Mouse (Mus musculus) liver, embryonic 15.5 days (tissue): ENCODE data around the gene Hfe2. TPM values are rescaled to one million over a fixed set of nuclear protein-coding genes. Genes with fewer than 3 reads are reported as not detected.
A peak's percentile ranks its signal among the peaks of the same experiment; 100 is the strongest.

ENCODE experiments used
- ATAC-seq: fragments of 200-750 bp; cut with Nextera tagmentation; 2 replicates; pipeline ENCODE4 v1.8.0; 2017; ENCODE audit warnings: moderate number of reproducible peaks, mild to moderate bottlenecking, moderate library complexity; ENCODE audit not compliant: insufficient read depth
- H3K27ac ChIP-seq: fragments of 300-500 bp; sonication (generic); replicated peaks from 2 replicates; pipeline ENCODE4 v1.5.1; 2015; ENCODE audit warnings: mild to moderate bottlenecking, inconsistent platforms
- H3K27me3 ChIP-seq: fragments of 300-500 bp; sonication (generic); 2 replicates; pipeline ENCODE4 v1.6.1; 2015; ENCODE audit warnings: mild to moderate bottlenecking, inconsistent platforms
- H3K36me3 ChIP-seq: fragments of 300-500 bp; sonication (generic); replicated peaks from 2 replicates; pipeline ENCODE4 v1.6.1; 2015; ENCODE audit warnings: moderate library complexity, mild to moderate bottlenecking, inconsistent platforms
- H3K4me1 ChIP-seq: fragments of 300-500 bp; sonication (generic); replicated peaks from 2 replicates; pipeline ENCODE4 v1.6.1; 2015; ENCODE audit warnings: inconsistent platforms
- H3K4me2 ChIP-seq: fragments of 300-500 bp; sonication (generic); 2 replicates; pipeline ENCODE4 v1.6.1; 2015; ENCODE audit warnings: moderate library complexity, mild to moderate bottlenecking, inconsistent platforms
- H3K4me3 ChIP-seq: fragments of 300-500 bp; sonication (generic); replicated peaks from 2 replicates; pipeline ENCODE4 v1.5.1; 2015; ENCODE audit warnings: mild to moderate bottlenecking, inconsistent platforms
- H3K9ac ChIP-seq: fragments of 300-500 bp; sonication (generic); 2 replicates; pipeline ENCODE4 v1.6.1; 2015; ENCODE audit warnings: moderate library complexity, mild to moderate bottlenecking, inconsistent platforms
- H3K9me3 ChIP-seq: fragments of 300-500 bp; sonication (generic); replicated peaks from 2 replicates; pipeline ENCODE4 v1.6.1; 2016; ENCODE audit warnings: inconsistent platforms
- WGBS: fragments of 180-500 bp; shearing (Covaris S2); methylation state at CpG from one replicate; pipeline ENCODE4 v1.1.7; 2015; ENCODE audit warnings: mixed read lengths; ENCODE audit not compliant: insufficient replicate concordance; 5-methylcytosine and 5-hydroxymethylcytosine counted together
- polyA plus RNA-seq: library from polyadenylated mRNA; unstranded; fragments of >200 nt; fragmentation: Nextera tagmentation; extraction: Ambion mirVana; gene quantifications from 2 replicates; pipeline ENCODE4 v1.2.1, GENCODE M21; 2015

Hfe2 gene
- polyA plus RNA-seq, 1 experiment from 2014 or later = 7.1 TPM

- no peak for ATAC-seq
- Histone ChIP-seq H3K9ac (no peak overlapping the region), H3K4me2 (no peak overlapping the region), H3K4me3 (no peak overlapping the region), H3K27ac (no peak overlapping the region), H3K27me3 (peaks cover 52% of the 10 kb centered on the region), H3K36me3 (no peaks in the 10 kb centered on the region), H3K4me1 (peaks cover 5% of the 10 kb centered on the region; the same call in 1 of the 2 replicates), H3K9me3 (no peaks in the 10 kb centered on the region)
- 46% methylated on average over 7 of the region's 7 CpGs for WGBS
These were observed 7.1 kb downstream of the Hfe2 start for GRCm38 (mm10) chr3:96532050-96532449.

DNA sequence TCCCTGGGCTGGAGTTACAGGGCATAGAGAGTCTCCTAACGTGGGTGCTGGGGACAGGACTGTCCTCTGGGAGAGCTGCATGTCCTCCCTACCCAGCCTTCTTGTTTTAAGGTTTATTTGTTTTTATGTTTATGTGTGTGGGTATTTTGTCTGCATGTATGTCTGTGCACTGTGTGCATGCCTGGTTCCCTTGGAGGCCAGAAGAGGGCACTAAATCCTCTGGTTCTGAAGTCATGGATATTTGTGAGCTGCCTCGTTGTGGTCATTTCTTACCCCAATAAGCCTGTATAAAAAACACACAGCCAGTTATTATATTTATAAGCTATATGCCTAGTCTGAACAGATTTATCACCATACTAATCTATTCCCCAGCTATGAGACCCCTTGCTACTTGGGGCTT is 9.3 kb downstream of the Hfe2 start:
- ATAC-seq = no peak

DNA sequence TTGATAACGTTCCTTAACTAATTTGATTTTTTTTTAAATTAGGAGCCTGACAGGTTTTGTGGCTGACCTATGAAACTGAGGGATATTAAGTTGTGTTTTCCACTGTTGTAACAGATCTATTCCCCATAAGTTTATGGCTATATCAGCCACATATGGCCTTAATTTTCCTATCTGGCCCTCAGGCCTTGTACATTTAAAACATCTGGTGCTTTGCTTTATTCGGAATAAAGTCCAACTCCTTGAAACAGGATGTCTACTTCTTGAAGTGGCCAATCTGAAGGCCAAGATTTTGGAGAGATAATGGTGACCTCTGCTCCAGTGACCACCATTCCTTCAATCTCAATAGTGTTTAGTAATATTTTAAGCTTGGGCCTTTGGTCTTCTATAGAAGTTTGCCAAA is 14.3 kb downstream of the Hfe2 start:
- Histone ChIP-seq H3K9ac (no peak overlapping the region), H3K27me3 (peaks cover 20% of the 10 kb centered on the region), H3K9me3 (no peaks in the 10 kb centered on the region), H3K36me3 (no peaks in the 10 kb centered on the region), H3K27ac (no peak overlapping the region), H3K4me1 (no peaks in the 10 kb centered on the region), H3K4me2 (no peak overlapping the region), H3K4me3 (no peak overlapping the region)
- 68% methylated on average over 2 of the region's 2 CpGs for WGBS
- ATAC-seq = no peak

More for the DNA sequence above, 9.3 kb downstream of the Hfe2 start:
- H3K4me3 ChIP-seq = no peak overlapping the region
- no peak overlapping the region for H3K27ac ChIP-seq
- no peaks in the 10 kb centered on the region for H3K9me3 ChIP-seq
- WGBS = 39% methylated on average over 2 of the region's 2 CpGs
- H3K36me3 ChIP-seq = no peaks in the 10 kb centered on the region
- H3K9ac ChIP-seq = no peak overlapping the region
- peaks cover 32% of the 10 kb centered on the region for H3K27me3 ChIP-seq
- no peak overlapping the region for H3K4me2 ChIP-seq
- H3K4me1 ChIP-seq = no peaks in the 10 kb centered on the region

DNA sequence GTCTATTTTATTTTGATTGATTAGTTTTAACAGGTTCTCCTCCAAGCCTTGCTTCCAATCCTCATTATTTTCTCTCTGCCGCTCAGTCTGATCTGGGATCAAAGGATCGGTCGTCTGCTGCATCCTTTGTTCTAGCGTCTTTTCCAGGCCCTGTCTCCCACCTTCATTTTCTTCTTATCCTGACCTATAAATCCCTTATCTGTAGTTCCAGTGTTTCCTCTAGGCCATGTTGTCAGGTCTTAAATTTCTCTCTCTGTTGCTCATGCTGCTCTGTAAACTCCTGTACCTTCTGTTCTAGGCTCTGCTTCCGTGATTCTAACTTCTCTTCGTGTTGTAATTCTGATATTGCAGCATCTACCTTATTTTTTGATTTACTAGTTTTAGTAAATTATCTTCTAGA is 15.8 kb downstream of the Hfe2 start:
- H3K4me2 ChIP-seq = no peak overlapping the region
- no peak overlapping the region for H3K9ac ChIP-seq
- no peak overlapping the region for H3K4me3 ChIP-seq
- no peaks in the 10 kb centered on the region for H3K4me1 ChIP-seq
- no peak overlapping the region for H3K27ac ChIP-seq
- H3K9me3 ChIP-seq = no peaks in the 10 kb centered on the region
- ATAC-seq = no peak
- H3K27me3 ChIP-seq = peaks cover 22% of the 10 kb centered on the region
- H3K36me3 ChIP-seq = no peaks in the 10 kb centered on the region
- WGBS = 36% methylated on average over 6 of the region's 6 CpGs

GRCm38 (mm10) chr3:96541328-96542078 is 16.5 kb downstream of the Hfe2 start:
- no peak; the same call in 1 of the 2 replicates for ATAC-seq
- no peaks in the 10 kb centered on the region for H3K9me3 ChIP-seq
- no peak overlapping the region for H3K27ac ChIP-seq
- no peak overlapping the region for H3K4me3 ChIP-seq
- no peak overlapping the region for H3K4me2 ChIP-seq
- H3K27me3 ChIP-seq = peaks cover 26% of the 10 kb centered on the region
- H3K4me1 ChIP-seq = no peaks in the 10 kb centered on the region
- H3K9ac ChIP-seq = no peak overlapping the region
- no peaks in the 10 kb centered on the region for H3K36me3 ChIP-seq
- 27% methylated on average over 14 of the region's 14 CpGs for WGBS

GRCm38 (mm10) chr3:96542554-96542953 is 17.6 kb downstream of the Hfe2 start:
- H3K36me3 ChIP-seq = no peaks in the 10 kb centered on the region
- no peak overlapping the region for H3K4me2 ChIP-seq
- WGBS = 65% methylated on average over 8 of the region's 8 CpGs
- no peaks in the 10 kb centered on the region for H3K4me1 ChIP-seq
- no peaks in the 10 kb centered on the region for H3K9me3 ChIP-seq
- H3K4me3 ChIP-seq = no peak overlapping the region
- H3K27me3 ChIP-seq = peaks cover 20% of the 10 kb centered on the region
- ATAC-seq = no peak
- no peak overlapping the region for H3K9ac ChIP-seq
- no peak overlapping the region for H3K27ac ChIP-seq

- H3K4me1 ChIP-seq = no peaks in the 10 kb centered on the region
- no peak overlapping the region for H3K9ac ChIP-seq
- H3K4me2 ChIP-seq = no peak overlapping the region
- ATAC-seq = no peak
- H3K27ac ChIP-seq = no peak overlapping the region
- WGBS = 66% methylated on average over 11 of the region's 11 CpGs
- H3K27me3 ChIP-seq = peaks cover 20% of the 10 kb centered on the region
- H3K4me3 ChIP-seq = no peak overlapping the region
- no peaks in the 10 kb centered on the region for H3K9me3 ChIP-seq
- H3K36me3 ChIP-seq = no peaks in the 10 kb centered on the region
These were observed 18.4 kb downstream of the Hfe2 start for GRCm38 (mm10) chr3:96543345-96543744.

DNA sequence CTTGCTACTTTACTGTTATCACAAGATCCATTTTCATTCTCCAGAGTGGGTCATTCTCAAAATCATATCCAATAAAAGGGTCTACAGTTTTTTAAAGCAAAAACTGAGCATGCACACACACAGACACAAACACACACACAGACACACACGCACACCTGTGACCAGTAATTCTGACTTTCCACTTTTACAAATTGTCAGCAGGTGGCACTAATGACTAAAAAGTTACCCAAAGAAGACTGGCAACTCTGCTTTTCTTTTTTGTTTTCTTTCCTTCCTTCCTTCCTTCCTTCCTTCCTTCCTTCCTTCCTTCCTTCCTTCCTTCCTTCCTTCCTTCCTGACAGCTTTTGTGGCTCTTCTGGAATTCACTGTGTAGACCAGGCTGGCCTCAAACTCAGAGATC is 20.6 kb downstream of the Hfe2 start:
- Histone ChIP-seq H3K27ac (no peak overlapping the region), H3K36me3 (no peaks in the 10 kb centered on the region), H3K9me3 (no peaks in the 10 kb centered on the region), H3K9ac (no peak overlapping the region), H3K4me1 (no peaks in the 10 kb centered on the region), H3K27me3 (peaks cover 20% of the 10 kb centered on the region), H3K4me2 (no peak overlapping the region), H3K4me3 (no peak overlapping the region)
- no peak for ATAC-seq
- 36% methylated on average over 1 of the region's 1 CpGs for WGBS

GRCm38 (mm10) chr3:96546880-96547279 is 21.9 kb downstream of the Hfe2 start:
- Histone ChIP-seq H3K27me3 (peaks cover 20% of the 10 kb centered on the region), H3K9me3 (no peaks in the 10 kb centered on the region), H3K27ac (no peak overlapping the region), H3K36me3 (no peaks in the 10 kb centered on the region), H3K4me3 (no peak overlapping the region), H3K4me2 (no peak overlapping the region), H3K9ac (no peak overlapping the region), H3K4me1 (peaks cover 6% of the 10 kb centered on the region; the same call in 1 of the 2 replicates)
- 41% methylated on average over 4 of the region's 4 CpGs for WGBS
- ATAC-seq = no peak

- Histone ChIP-seq H3K27ac (no peak overlapping the region), H3K4me1 (peaks cover 7% of the 10 kb centered on the region; the same call in 1 of the 2 replicates), H3K4me3 (no peak overlapping the region), H3K9ac (no peak overlapping the region), H3K36me3 (no peaks in the 10 kb centered on the region), H3K4me2 (peak overlapping the region; percentile 35; the same call in 1 of the 2 replicates), H3K27me3 (peaks cover 20% of the 10 kb centered on the region), H3K9me3 (no peaks in the 10 kb centered on the region)
- WGBS = 12% methylated on average over 14 of the region's 14 CpGs
- ATAC-seq = no peak
These were observed 22.5 kb downstream of the Hfe2 start for GRCm38 (mm10) chr3:96547389-96547960.

- Histone ChIP-seq H3K27ac (no peak overlapping the region), H3K27me3 (peaks cover 10% of the 10 kb centered on the region; the same call in 1 of the 2 replicates), H3K36me3 (no peaks in the 10 kb centered on the region), H3K9me3 (no peaks in the 10 kb centered on the region), H3K4me1 (peaks cover 10% of the 10 kb centered on the region; the same call in 1 of the 2 replicates), H3K4me3 (no peak overlapping the region), H3K4me2 (no peak overlapping the region), H3K9ac (no peak overlapping the region)
- ATAC-seq = no peak
- 71% methylated on average over 7 of the region's 7 CpGs for WGBS
These were observed 23.9 kb downstream of the Hfe2 start for GRCm38 (mm10) chr3:96548824-96549223.
